Mouse (Mus musculus) cerebellum, postnatal 25 days (tissue): ENCODE data around the gene Mogs.
A peak's percentile ranks its signal among the peaks of the same experiment; 100 is the strongest.

Experiments used
- DNase-seq, 2 experiments: peaks; one replicate each; pipeline ENCODE4 v3.0.0; 2021; ENCODE audit warnings: mixed read lengths in 2 of 2

Gene Mogs

DNA sequence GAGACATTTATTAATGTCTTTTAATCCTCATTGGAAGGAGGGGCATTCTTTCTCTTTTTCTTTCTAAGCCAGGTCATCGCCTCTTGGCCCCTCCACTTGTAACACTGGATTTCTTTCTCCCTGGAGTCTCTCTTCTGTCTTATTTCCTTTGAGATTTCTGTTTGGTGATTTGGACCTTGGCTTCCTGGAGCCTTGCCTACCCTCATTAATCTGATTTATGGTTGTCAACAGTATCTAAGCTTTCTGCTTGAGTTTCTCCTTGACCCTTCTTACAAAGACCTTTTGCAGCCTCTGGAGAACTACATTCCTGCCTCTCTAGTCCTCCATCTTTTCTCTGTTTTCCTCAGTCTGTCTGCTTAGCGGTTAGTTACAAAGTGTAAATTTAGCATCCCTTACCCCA, 16.9 kb upstream of the Mogs start:
- DNase-seq: no peak

DNA sequence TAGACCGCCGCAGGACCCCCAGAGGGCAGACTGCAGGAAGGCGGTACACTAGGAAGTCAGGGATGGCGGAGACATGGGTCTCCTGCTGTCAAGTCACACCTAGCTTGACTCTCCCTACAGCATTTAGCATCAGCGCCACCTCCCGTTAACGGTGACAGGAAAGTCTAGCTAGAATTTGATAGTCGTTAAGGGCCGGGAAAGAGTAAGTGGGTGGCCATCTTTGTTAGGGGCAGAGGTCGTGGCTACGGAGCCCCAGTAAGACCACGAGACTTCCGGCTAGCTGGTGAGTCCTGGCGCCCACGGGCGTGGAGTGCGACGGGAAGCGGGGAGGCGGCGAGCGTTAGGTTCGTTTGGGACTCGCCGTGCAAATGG, 14.0 kb upstream of the Mogs start, which contains the start of the genes Ccdc142 and Gm42688:
Gene Ccdc142, plus strand, starts transcription at position 286 of the 372 bp plus-strand sequence.
Gene Gm42688, plus strand, starts transcription at position 302 of the 372 bp plus-strand sequence.
- peak; percentile 90 to 93 for DNase-seq

DNA sequence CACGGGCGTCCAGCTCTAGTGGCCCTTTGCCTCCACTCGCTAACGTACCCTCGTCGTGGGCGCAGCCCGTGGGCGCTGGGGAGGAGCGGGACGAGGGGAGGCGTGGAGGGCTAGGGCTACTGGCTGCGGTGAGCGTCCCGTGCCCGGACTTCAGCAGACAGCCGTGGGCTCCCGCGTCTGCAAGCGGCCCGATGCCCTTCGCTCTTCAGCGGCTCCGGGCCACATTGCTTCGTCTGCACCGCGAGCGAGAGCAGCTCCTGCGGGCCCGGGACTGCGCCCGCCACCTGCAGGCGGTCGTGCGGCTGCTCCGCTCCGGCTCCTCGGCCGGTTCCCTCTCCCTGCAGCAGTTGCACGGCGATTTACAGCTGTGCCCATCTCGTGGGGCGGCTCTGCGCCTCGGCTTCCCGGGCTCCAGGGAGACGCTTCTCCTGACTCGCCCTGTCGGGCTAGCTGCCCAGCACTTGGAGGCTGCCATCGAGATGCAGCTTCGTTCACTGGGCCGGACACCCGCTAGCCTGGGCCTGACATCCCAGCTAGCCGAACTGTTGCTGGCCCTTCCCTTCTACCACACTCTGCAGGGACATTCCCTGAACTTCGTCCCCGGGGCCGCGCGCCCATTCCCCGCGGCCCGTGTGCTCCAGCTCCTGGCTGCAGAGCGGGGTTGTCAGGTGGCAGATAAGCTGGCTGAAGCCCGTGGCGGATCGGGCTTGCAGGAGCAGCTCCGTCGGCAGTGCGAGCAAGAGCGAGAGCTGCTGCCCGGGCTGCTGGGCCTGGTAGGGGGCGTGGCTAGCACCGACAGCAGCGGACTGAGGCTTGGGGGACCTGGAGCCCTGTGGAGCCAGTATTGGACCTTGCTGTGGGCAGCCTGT, 13.4 kb upstream of the Mogs start:
- DNase-seq: peak in 1 of 2 experiments; percentile 72

DNA sequence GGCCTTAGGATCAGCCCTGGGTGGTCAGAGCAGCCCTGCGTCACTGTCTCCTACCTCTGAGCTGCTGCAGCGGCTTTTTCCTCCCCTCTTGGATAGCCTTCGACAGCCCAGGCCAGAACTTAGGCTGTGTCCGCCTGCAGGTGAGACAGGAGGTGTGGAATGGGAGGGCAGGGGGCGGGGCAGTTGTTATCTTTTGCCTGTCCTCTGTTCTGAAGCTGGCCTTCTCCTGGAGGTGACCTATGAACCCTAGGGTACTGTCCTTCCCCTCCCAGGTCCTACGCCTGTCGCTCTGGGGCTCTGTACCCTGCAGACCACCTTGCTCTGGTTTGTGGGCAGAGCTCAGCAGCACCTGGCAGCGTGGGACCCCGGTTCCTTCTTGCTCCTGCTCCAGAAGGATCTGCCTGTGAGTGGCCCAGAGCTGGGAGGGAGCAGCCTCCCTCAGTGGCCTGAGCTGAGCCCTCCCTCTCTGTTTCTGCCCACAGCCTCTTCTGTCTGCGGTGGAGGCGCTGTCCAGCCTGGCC, 12.1 kb upstream of the Mogs start:
- DNase-seq: no peak

DNA sequence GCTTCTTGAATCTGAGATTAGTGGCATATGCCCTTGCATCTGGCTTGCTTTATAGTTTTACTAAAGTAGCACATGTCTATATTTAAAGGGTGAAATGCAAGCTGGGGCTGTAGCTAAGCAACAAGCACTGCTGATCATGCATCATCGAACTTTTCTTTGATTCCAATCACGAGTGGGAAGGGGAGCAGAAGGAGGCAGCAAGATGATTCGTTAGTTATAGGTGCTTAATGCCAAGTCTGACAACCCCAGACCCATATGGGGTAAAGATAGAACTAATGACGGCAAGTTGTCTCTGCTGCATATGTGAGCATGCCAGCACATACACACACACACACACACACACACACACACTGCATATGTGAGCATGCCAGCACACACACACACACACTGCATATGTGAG, 11.1 kb upstream of the Mogs start:
- DNase-seq: no peak

DNA sequence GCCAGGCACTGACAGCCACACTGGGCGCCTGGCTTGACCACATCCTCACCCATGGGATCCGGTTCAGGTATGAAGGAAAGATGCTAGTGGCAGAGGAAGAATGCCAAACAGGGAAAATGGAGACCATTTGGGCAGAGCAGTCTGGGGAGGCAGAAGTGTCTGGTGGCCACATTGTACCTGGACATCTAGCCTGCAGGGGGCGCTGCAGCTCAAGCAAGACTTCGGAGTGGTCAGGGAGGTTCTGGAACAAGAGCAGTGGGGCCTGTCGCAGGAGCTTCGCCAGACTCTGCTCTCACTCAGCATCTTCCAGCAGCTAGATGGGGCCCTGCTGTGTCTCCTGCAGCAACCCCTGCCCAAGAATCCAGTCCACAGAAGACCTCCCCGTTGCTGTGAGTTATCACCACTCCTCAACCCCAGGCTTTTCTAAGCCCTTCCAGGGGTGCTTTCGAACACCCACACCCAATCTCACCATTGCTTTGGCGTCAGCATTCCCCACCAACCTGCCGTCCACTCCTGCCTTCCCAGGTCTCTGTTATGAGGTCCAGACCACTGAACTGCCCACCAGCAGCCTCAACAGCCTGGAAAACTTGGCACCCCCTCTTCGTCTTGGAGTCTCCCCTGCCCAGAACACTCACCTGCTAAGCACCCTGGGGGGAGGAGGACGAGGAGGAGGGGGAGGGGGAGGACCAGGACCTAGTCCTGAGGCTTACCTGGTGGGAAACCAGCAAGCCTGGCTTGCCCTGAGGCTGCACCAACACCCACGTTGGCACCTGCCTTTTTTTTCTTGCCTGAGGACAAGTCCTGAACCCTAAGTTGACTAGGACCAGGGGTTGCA, 7.5 kb upstream of the Mogs start:
- DNase-seq: peak; percentile 73 to 85

DNA sequence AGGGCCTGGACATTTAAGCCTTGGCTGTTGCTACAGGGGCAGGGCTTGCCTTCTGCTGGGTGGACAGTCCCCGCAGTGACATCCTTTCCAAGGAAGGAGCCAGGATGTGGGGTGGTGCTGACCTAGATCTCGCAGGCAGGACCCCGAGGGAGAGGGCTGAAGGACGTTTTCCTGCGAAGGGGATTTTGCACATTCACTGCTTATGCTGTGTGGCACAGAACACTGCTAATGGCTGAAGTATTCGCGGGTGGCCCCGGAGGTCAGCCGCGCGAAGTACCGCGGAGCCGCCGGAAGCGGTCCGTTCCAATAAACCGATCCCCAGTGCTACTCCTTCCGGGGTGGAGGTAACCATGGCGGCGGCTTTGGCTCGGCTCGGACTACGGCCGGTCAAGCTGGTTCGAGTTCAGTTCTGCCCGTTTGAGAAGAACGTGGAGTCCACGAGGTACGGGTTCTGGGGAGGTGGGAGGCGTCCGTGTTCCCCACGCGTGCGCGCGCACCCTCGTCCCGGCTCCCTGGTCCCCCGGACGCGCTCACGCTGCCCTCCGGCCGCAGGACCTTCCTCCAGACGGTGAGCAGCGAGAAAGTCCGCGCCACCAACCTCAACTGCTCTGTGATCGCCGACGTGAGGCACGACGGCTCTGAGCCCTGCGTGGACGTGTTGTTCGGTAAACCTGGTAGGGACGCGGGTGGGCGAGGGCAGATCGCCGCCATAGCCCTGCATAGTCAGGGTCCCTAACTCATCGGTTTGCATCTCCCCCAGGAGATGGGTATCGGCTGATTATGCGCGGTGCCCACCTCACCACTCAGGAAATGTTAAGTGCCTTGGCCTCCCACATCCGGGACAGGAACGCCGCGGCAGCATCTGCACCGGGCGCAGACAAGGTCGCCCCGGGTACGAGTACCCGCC, 6.3 kb upstream of the Mogs start, which contains the start of gene Mrpl53:
Gene Mrpl53, plus strand, starts transcription at position 279 of the 907 bp plus-strand sequence.
- DNase-seq: peak; percentile 90

DNA sequence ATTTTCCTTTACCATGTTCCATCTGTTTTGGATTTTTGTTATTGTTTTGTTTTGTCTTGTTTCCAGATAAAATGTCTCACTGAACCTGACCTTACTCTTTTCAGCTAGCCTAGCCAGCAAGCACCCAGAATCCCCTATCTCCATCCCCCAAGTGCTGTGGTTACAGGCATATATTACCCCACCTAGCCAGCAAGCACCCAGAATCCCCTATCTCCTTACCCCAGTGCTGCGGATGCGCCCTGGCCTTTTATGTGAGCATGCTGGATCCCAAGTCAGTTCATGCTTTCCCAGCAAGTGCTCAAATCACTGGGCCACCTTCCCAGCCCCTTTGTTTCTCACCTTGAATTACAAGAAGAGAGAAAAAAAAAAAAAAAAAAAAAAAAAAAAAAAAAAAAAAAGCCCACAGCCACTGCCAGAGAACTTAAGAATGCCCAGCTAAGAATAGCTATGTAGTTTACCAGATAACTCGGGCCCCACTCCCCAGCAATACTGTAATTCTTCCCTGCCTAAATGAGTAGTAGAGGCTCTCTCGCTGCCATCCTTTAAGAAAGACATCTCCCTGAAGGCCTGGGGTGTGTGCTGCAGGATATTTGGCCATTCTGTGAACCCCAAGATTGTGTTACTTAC, 3.7 kb upstream of the Mogs start:
- DNase-seq: no peak

DNA sequence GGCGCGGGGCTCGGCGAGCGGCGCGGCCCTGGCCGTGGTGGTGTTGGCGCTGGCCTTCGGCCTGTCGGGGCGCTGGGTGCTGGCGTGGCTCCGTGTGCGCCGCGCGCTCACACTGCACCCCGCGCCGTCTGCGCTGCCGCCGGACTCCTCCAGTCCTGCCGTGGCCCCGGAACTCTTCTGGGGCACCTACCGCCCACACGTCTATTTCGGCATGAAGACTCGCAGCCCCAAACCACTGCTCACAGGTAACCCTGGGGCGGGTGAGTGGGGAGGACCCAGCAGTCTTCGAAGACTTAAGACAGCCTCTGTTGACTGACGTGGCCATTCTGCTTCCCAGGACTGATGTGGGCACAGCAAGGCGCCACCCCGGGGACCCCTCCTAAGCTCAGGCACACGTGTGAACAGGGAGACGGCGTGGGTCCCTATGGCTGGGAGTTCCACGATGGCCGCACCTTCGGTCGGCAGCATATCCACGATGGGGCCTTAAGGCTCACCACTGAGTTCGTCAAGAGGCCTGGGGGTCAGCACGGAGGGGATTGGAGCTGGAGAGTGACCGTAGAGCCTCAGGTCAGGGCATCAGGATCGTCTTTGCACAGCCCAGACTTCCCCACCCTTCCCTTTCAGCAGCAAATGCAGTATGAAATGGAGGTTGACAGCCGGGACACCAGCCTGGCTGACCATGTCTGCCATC, 531 bp downstream of the Mogs start:
- no peak for DNase-seq

DNA sequence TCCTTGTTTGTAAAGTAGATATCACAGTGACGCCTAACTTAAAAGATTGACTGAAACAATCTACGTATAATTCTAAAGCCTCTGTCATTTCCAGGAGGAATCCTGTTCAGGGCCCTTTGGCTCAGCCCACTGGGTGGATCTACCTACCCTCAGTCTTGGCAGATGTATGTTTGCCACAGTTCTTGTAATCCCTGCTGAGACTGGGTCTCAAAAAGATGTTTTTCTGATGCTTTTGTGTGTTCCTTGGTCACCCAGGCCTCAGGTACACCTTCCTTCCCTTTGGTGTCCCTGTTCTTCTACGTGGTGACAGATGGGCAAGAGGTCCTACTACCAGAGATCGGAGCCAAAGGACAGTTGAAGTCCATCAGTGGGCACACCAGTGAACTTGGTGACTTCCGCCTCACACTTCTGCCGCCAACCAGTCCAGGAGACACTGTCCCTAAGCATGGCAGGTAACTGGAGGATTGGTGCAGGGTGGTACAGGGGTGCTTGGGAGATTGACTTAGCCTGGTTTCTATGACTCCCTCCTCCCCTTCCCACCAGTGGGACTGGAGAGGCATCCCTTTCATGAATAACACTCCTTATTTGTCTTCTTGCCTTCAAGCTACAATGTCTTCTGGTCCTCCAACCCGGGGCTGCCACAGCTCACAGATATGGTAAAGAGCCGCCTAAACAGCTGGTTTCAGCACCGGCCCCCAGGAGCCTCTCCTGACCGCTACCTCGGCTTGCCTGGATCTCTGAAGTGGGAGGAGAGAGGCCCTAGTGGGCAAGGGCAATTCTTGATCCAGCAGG, 1.3 kb downstream of the Mogs start:
- peak in 1 of 2 experiments; percentile 21 for DNase-seq

DNA sequence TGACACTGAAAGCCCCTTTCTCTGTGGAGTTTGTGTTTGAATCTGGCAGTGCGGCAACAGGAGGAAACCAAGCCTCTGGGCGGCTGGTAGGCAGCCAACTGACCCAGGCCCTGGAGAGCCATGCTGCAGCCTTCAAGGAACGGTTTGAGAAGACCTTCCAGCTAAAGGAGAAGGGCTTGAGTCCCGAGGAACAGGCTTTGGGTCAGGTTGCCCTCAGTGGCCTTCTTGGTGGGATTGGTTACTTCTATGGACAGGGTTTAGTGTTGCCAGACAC, 1.8 kb downstream of the Mogs start:
- peak in 1 of 2 experiments; percentile 16 for DNase-seq

DNA sequence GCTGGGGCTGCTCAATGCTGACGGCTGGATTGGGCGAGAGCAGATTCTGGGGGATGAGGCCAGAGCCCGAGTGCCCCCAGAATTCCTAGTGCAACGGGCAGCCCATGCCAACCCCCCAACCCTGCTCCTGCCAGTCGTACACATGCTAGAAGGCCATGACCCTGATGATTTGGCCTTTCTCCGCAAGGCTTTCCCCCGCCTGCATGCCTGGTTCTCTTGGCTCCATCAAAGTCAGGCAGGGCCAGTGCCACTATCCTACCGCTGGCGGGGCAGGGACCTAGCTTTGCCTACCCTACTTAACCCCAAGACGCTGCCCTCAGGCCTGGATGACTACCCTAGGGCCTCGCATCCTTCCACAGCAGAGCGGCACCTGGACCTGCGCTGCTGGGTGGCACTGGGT, 2.3 kb downstream of the Mogs start:
- no peak for DNase-seq

DNA sequence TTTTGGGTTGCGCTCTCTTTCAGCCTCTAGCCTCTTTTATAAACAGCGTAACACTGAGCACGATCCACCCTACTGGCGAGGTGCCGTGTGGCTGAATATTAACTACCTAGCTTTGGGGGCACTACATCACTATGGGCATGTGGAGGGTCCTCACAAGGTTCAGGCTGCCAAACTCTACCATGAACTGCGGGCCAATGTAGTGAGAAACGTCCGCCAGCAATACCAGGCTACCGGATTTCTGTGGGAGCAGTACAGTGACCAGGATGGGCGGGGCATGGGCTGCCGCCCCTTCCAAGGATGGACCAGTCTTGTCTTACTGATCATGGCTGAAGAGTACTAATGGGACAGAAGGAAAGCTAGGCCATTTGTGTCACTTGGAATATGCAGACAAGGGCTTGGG, 3.1 kb downstream of the Mogs start:
- DNase-seq: no peak

DNA sequence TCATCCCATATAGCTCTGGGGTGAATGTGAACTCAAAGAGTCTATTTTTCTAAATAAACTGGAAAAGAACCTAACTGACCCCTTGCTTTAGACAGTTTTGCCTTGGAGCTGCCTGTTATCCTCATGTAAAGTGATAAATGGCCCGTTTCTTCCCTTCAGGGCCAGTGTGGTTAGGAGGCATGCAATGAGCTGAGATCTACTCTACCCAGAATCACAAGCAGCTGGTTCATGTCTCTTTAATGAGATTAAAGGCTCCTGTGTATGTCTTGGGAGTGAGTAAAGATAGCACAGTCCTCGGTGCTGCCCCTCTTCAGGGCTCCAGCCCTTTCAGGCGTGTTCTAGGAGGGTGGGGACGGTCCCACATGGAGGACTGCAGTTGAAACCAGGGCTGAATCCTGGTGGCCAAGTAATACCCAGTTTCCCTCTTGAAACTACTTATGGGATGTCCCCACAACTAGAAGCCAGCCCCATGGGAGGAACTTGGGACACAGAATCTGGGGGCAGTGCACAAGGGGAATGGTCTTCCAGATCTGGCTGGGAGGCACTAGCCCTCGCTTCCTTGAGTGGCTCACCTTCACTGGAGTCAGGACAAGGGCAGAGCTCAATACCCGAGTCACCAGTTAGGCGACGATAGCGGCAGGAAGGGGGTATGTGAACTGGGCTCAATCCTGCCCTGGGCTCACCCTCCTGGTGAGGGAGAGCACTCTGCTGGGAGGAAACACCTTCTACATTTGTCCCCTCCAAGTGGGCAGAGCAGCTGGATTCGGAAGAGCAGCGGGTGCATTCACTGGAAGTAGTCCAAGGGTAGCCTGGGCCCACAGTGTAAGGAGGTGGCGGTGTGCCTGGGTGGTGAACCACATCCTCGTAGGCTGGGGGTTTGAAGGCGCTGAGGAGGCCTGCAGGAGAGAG, 3.8 kb downstream of the Mogs start:
- no peak for DNase-seq

DNA sequence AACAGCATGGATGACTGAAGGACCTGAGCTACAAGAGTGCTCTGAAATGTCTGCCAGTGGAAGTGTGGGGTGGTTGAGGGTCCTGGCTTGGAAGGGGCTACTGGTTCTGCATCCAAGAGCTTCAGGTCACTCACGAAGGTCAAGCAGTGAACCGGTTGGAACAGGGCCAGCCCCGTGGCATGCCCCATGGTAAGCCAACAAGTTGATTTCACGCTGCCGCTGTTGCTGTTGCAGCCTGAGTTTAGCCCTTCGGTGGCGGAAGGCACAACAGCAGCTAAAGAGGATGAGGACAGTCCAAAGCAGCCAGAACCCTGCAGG, 4.4 kb downstream of the Mogs start:
- peak; percentile 25 to 56 for DNase-seq

DNA sequence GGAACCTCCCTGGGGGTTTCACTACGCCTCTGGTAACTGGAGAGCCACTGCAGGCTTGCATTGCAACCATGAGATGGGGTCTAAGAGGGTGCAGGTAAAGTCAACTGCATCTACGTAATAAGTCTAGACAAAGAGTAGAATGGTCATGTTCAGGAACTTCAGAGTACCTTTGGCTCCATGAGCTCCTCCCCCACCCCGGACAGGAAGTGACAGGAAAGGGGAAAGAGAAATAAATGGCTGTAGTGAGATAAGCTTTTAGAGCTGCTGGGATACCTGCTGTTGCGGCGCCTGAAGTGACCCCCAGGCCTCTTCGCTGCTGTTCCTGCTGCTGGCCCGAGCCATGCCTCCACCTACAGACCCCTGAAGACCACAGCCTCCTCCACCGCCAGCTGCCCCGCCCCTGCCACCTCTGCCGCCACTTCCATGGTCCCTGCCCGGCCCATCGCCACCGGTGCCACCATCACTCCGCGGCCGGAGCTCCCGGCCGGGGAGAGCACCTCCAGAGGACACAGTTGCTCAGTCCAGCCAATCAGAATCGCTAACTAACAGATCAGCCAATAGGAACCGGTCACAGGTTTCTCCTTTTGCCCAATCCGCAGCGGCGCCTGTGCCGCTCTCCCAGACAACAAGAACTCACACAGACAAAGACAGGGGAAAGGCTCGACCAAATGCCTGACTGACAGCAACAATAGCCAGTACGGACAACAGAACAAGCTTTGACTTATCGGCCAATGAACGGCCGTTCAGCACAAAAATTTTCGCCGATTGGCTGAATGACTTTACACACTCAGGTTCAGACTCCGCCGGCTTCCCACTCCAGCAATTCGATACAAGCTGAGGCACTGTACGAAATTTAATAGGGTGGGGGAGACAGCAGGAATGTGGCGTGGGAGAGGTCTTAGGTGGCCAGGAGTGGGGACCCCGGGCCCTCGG, 5.9 kb downstream of the Mogs start, which contains the start of gene Wbp1:
Gene Wbp1, minus strand, starts transcription at position 630 of the 933 bp plus-strand sequence.
- peak; percentile 92 to 93 for DNase-seq

DNA sequence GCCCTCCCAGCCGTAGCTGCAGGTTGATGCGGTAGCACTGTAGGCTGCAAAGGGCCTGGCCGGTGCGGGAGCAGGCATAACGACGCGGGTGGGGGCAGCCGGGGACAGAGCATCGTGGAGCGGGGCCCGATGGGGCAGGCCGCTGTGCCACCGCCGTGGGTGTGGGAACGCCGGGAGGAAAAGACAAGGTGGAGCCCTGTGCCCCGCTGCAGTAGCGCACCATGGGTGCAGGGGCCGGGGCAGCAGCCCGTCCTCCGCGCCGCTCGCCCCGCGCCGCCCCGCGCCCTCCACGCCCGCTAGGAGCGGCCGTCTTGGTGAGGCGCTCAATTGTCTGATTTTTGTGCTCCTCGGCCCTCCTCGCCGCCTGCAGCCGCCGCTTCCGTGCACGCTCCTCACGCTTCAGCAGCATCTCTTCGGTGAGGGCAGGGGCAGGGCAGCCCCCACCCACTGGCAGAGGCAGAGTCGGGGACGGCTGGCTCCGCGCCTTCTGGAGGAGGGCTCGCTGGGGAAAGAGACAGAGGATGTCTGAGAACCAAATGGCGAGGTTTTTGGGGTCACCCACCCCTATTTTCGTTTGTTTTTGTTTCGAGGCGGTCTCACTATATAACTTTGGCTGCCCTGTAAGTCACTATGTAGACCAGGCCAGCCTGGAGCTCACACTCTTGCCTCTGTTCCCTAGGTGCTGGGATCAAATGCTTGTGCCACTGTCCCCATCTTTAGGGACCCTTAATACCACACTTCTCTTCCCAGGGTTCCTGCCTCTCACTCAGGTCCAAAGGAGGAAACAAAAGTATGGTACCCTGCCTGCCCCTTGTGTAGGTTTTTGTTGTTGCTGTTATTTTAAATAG, 6.8 kb downstream of the Mogs start:
- peak in 1 of 2 experiments; percentile 53 for DNase-seq
